ENCODE assay signal across 26 mouse cellular contexts in the genomic region with DNA sequence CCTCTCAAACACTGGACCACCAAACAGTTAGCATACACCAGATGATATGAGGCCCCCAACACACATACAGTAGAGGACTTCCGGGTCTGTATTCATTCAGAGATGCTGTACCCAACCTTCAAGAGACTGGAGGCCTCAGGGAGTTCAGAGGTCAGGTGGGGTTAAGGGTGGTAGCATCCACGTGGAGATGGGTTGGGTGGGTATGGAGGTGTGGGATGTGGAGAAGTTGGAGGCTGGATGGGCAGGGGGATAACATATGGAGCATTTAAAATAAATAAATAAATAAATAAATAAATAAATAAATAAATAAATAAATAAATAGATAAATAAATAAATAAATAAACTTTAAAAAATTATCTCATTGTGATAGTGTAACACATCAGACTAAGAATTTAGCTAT.
DNase-seq lines count a peak whose midpoint lies in the region; ATAC-seq lines count a peak whose summit lies in the region.
"Had no signal": no experiment of that assay in that cellular context is flagged by ENCODE, and none has a peak within 500 bp of the region (broad histone marks: within the 10 kb centered on the region; RNA-seq: fewer than 3 reads in every experiment).

No protein-coding gene starts in this region.

- no peaks in the 10 kb centered on the region for H3K4me1 ChIP-seq in embryonic facial prominence, embryonic 12.5 days
- no peaks in the 10 kb centered on the region for H3K4me1 ChIP-seq in embryonic facial prominence, embryonic 10.5 days
- H3K4me1 ChIP-seq in heart, embryonic 12.5 days (replicated peaks), result no peaks in the 10 kb centered on the region
- H3K4me1 ChIP-seq in midbrain, embryonic 11.5 days (ENCODE audit: control insufficient read depth, insufficient read depth, low read length), result no peaks in the 10 kb centered on the region
- 0 out of 2 replicates have a peak, but pooled peaks cover 3% of the 10 kb centered on the region for H3K4me1 ChIP-seq in midbrain, embryonic 10.5 days
- H3K4me1 ChIP-seq: embryonic facial prominence, embryonic 15.5 days; heart, embryonic 10.5 days; heart, embryonic 15.5 days; hindbrain, embryonic 13.5 days had no signal

- H3K27ac ChIP-seq in embryonic facial prominence, embryonic 12.5 days, result no peak overlapping the region
- no peak overlapping the region for H3K27ac ChIP-seq in embryonic facial prominence, embryonic 10.5 days (replicated peaks)
- no peak overlapping the region for H3K27ac ChIP-seq in heart, embryonic 12.5 days (ENCODE audit: poor library complexity, severe bottlenecking)
- no peak overlapping the region for H3K27ac ChIP-seq in midbrain, embryonic 11.5 days (ENCODE audit: low read depth, low read length)
- no peak overlapping the region for H3K27ac ChIP-seq in midbrain, embryonic 10.5 days (replicated peaks)
- H3K27ac ChIP-seq: embryonic facial prominence, embryonic 15.5 days; heart, adult 2 months; heart, embryonic 10.5 days; heart, embryonic 15.5 days; hindbrain, embryonic 13.5 days; hindbrain, postnatal 0 days had no signal

- no peaks in the 10 kb centered on the region for H3K9me3 ChIP-seq in embryonic facial prominence, embryonic 12.5 days
- no peaks in the 10 kb centered on the region for H3K9me3 ChIP-seq in embryonic facial prominence, embryonic 10.5 days
- H3K9me3 ChIP-seq in heart, embryonic 12.5 days (replicated peaks), result no peaks in the 10 kb centered on the region
- H3K9me3 ChIP-seq in midbrain, embryonic 11.5 days (ENCODE audit: control insufficient read depth, low read length), result no peaks in the 10 kb centered on the region
- no peaks in the 10 kb centered on the region for H3K9me3 ChIP-seq in midbrain, embryonic 10.5 days (replicated peaks)
- H3K9me3 ChIP-seq: embryonic facial prominence, embryonic 15.5 days; heart, embryonic 10.5 days; heart, embryonic 15.5 days; hindbrain, embryonic 13.5 days had no signal

- no peaks in the 10 kb centered on the region for H3K27me3 ChIP-seq in embryonic facial prominence, embryonic 12.5 days
- no peaks in the 10 kb centered on the region for H3K27me3 ChIP-seq in embryonic facial prominence, embryonic 10.5 days (replicated peaks; ENCODE audit: low read depth, poor library complexity, severe bottlenecking)
- H3K27me3 ChIP-seq in heart, embryonic 12.5 days (replicated peaks), result no peaks in the 10 kb centered on the region
- H3K27me3 ChIP-seq in midbrain, embryonic 11.5 days (ENCODE audit: control insufficient read depth, insufficient read depth, low read length), result no peaks in the 10 kb centered on the region
- no peaks in the 10 kb centered on the region for H3K27me3 ChIP-seq in midbrain, embryonic 10.5 days (ENCODE audit: low read depth, poor library complexity, severe bottlenecking)
- H3K27me3 ChIP-seq: embryonic facial prominence, embryonic 15.5 days; heart, embryonic 15.5 days; hindbrain, embryonic 13.5 days had no signal

- H3K36me3 ChIP-seq in embryonic facial prominence, embryonic 12.5 days, result no peaks in the 10 kb centered on the region
- H3K36me3 ChIP-seq in embryonic facial prominence, embryonic 10.5 days (replicated peaks), result no peaks in the 10 kb centered on the region
- no peaks in the 10 kb centered on the region for H3K36me3 ChIP-seq in heart, embryonic 12.5 days
- H3K36me3 ChIP-seq in midbrain, embryonic 11.5 days (ENCODE audit: control insufficient read depth, insufficient read depth, low read length), result no peaks in the 10 kb centered on the region
- H3K36me3 ChIP-seq in midbrain, embryonic 10.5 days, result no peaks in the 10 kb centered on the region
- H3K36me3 ChIP-seq: embryonic facial prominence, embryonic 15.5 days; heart, embryonic 10.5 days; heart, embryonic 15.5 days; hindbrain, embryonic 13.5 days had no signal

- H3K4me2 ChIP-seq in embryonic facial prominence, embryonic 12.5 days (replicated peaks), result no peak overlapping the region
- H3K4me2 ChIP-seq in heart, embryonic 12.5 days, result no peak overlapping the region
- H3K4me2 ChIP-seq in midbrain, embryonic 11.5 days, result no peak overlapping the region
- H3K4me2 ChIP-seq: embryonic facial prominence, embryonic 15.5 days; heart, embryonic 15.5 days; hindbrain, embryonic 13.5 days had no signal

- no peak overlapping the region for H3K4me3 ChIP-seq in embryonic facial prominence, embryonic 12.5 days
- H3K4me3 ChIP-seq in embryonic facial prominence, embryonic 10.5 days, result no peak overlapping the region
- H3K4me3 ChIP-seq in heart, embryonic 12.5 days, result no peak overlapping the region
- H3K4me3 ChIP-seq in midbrain, embryonic 11.5 days (ENCODE audit: low read depth, low read length), result no peak overlapping the region
- H3K4me3 ChIP-seq in midbrain, embryonic 10.5 days, result no peak overlapping the region
- H3K4me3 ChIP-seq: embryonic facial prominence, embryonic 15.5 days; heart, adult 2 months; heart, embryonic 10.5 days; heart, embryonic 15.5 days; hindbrain, embryonic 13.5 days had no signal

- ATAC-seq in embryonic facial prominence, embryonic 12.5 days (ENCODE audit: insufficient number of reproducible peaks, insufficient read depth, low FRiP score, low TSS enrichment), result 0 out of 2 replicates have a peak, but pooled peaks have one; percentile 47
- 0 out of 2 replicates have a peak, but pooled peaks have one; percentile 36 for ATAC-seq in heart, embryonic 12.5 days (ENCODE audit: insufficient number of reproducible peaks, low FRiP score)
- ATAC-seq in midbrain, embryonic 11.5 days (ENCODE audit: low FRiP score), result peak; percentile 54; the same call in 1 of the 2 replicates
- ATAC-seq: activated CD4-positive, CD25-positive, alpha-beta regulatory T cell, adult 4 months; forebrain, embryonic 16.5 days; hindbrain, postnatal 0 days; inflammation-experienced regulatory T-cells, adult 6 months; intestine, embryonic 16.5 days had no signal

- 86% methylated on average over 2 of the region's 2 CpGs for WGBS in embryonic facial prominence, embryonic 12.5 days
- 85% methylated on average over 2 of the region's 2 CpGs for WGBS in embryonic facial prominence, embryonic 10.5 days
- WGBS in heart, embryonic 12.5 days, result 82% methylated on average over 2 of the region's 2 CpGs
- WGBS in midbrain, embryonic 11.5 days, result 79% methylated on average over 2 of the region's 2 CpGs
- WGBS in midbrain, embryonic 10.5 days, result 91% methylated on average over 2 of the region's 2 CpGs

- no peak for DNase-seq in embryonic facial prominence, embryonic 10.5 days (ENCODE audit: low spot score)
- no peak for DNase-seq in heart, postnatal 4 days
- no peak for DNase-seq in midbrain, embryonic 11.5 days (ENCODE audit: low spot score, missing footprints)
- DNase-seq in midbrain, embryonic 10.5 days (ENCODE audit: low spot score), result no peak
- DNase-seq: adrenal gland, adult 8-10 months; adrenal gland, postnatal 25 days; cerebellum, adult 11-12 months; cerebellum, adult 8-10 months; cerebellum, postnatal 10 days; cerebellum, postnatal 36 days; embryo, embryonic 11 days; gastrocnemius, postnatal 10 days; gastrocnemius, postnatal 36 days; heart, adult 2 months; heart, postnatal 10 days had no signal

- H3K9ac ChIP-seq in embryonic facial prominence, embryonic 12.5 days, result no peak overlapping the region
- no peak overlapping the region for H3K9ac ChIP-seq in heart, embryonic 12.5 days
- no peak overlapping the region for H3K9ac ChIP-seq in midbrain, embryonic 11.5 days (ENCODE audit: low read length)
- H3K9ac ChIP-seq: embryonic facial prominence, embryonic 15.5 days; heart, embryonic 15.5 days; hindbrain, embryonic 13.5 days had no signal
